Mouse (Mus musculus) intestine, postnatal 0 days (tissue): Measurements from ENCODE around the gene Msmb. TPM values are rescaled to one million over a fixed set of nuclear protein-coding genes. Genes with fewer than 3 reads are reported as not detected.
A peak's percentile ranks its signal among the peaks of the same experiment; 100 is the strongest.
"Not testable (repeated sequence)": the region's sequence is repeated elsewhere in the genome, so short reads cannot be mapped to it uniquely, and the experiment has no call there.

Experiments
- ATAC-seq: fragments of 200-750 bp; cut with Nextera tagmentation; 2 replicates; pipeline ENCODE4 v1.8.0; 2017; ENCODE audit warnings: mild to moderate bottlenecking, moderate TSS enrichment, moderate library complexity
- H3K27ac ChIP-seq: fragments of 300-500 bp; sonication (generic); 2 replicates; pipeline ENCODE4 v1.5.1; 2014; ENCODE audit warnings: mild to moderate bottlenecking, low read depth, low read length, moderate library complexity
- H3K27me3 ChIP-seq: fragments of 300-500 bp; sonication (generic); replicated peaks from 2 replicates; pipeline ENCODE4 v1.6.1; 2014; ENCODE audit warnings: low read length, mixed read lengths; ENCODE audit not compliant: control insufficient read depth, insufficient read depth
- H3K36me3 ChIP-seq: fragments of 300-500 bp; sonication (generic); 2 replicates; pipeline ENCODE4 v1.6.1; 2014; ENCODE audit warnings: mild to moderate bottlenecking, moderate library complexity; ENCODE audit not compliant: control insufficient read depth, insufficient read depth
- H3K4me1 ChIP-seq: fragments of 300-500 bp; sonication (generic); replicated peaks from 2 replicates; pipeline ENCODE4 v1.6.1; 2014; ENCODE audit warnings: antibody characterized with exemption, low read length, mixed read lengths; ENCODE audit not compliant: control insufficient read depth, insufficient read depth
- H3K4me2 ChIP-seq: fragments of 300-500 bp; sonication (generic); replicated peaks from 2 replicates; pipeline ENCODE4 v1.6.1; 2014; ENCODE audit warnings: low read depth, mild to moderate bottlenecking, moderate library complexity
- H3K4me3 ChIP-seq: fragments of 300-500 bp; sonication (generic); 2 replicates; pipeline ENCODE4 v1.5.1; 2014; ENCODE audit warnings: low read depth, low read length
- H3K9ac ChIP-seq: fragments of 300-500 bp; sonication (generic); 2 replicates; pipeline ENCODE4 v1.6.1; 2014; ENCODE audit warnings: mild to moderate bottlenecking, low read depth, low read length
- H3K9me3 ChIP-seq: fragments of 300-500 bp; sonication (generic); 2 replicates; pipeline ENCODE4 v1.6.1; 2016; ENCODE audit warnings: mixed run types; ENCODE audit not compliant: control insufficient read depth
- CTCF ChIP-seq: sonication (generic); IDR thresholded peaks from 2 replicates; pipeline ENCODE4 v1.5.1; 2016; ENCODE audit warnings: low read depth, mild to moderate bottlenecking, control low read depth, antibody characterized with exemption, moderate library complexity
- WGBS: fragments of 180-500 bp; shearing (Covaris S2); extraction: QIAGEN DNeasy Blood & Tissue Kit; methylation state at CpG from one replicate; pipeline ENCODE4 v1.1.7; 2014; 5-methylcytosine and 5-hydroxymethylcytosine counted together
- polyA plus RNA-seq: library from polyadenylated mRNA; unstranded; fragments of >200 nt; fragmentation: Nextera tagmentation; extraction: Ambion mirVana; gene quantifications from 2 replicates; pipeline ENCODE4 v1.2.1, GENCODE M21; 2015

Msmb gene
- polyA plus RNA-seq, 1 experiment from 2014 or later = not detected

- Histone ChIP-seq H3K27ac (no peak overlapping the region), H3K4me2 (no peak overlapping the region), H3K9ac (no peak overlapping the region), H3K36me3 (no peaks in the 10 kb centered on the region), H3K9me3 (no peaks in the 10 kb centered on the region), H3K4me3 (no peak overlapping the region), H3K4me1 (no peaks in the 10 kb centered on the region), H3K27me3 (no peaks in the 10 kb centered on the region)
- TF ChIP-seq CTCF = peak; percentile 76
- WGBS = 40% methylated on average over 2 of the region's 2 CpGs
- ATAC-seq = no peak
Observed at GRCm38 (mm10) chr14:32121920-32122315, 19.9 kb upstream of the Msmb start.

GRCm38 (mm10) chr14:32124261-32124660 is 17.6 kb upstream of the Msmb start:
- no peak overlapping the region for H3K9ac ChIP-seq
- H3K4me3 ChIP-seq = no peak overlapping the region
- no peak overlapping the region for H3K4me2 ChIP-seq
- TF ChIP-seq CTCF = no peak
- no peaks in the 10 kb centered on the region for H3K27me3 ChIP-seq
- H3K9me3 ChIP-seq = no peaks in the 10 kb centered on the region
- H3K4me1 ChIP-seq = no peaks in the 10 kb centered on the region
- no peaks in the 10 kb centered on the region for H3K36me3 ChIP-seq
- no peak for ATAC-seq
- no peak overlapping the region for H3K27ac ChIP-seq
- WGBS = 60% methylated on average over 3 of the region's 3 CpGs

- not testable (repeated sequence) for H3K9ac ChIP-seq, H3K4me1 ChIP-seq, ATAC-seq, H3K4me3 ChIP-seq, H3K27me3 ChIP-seq, H3K4me2 ChIP-seq, H3K9me3 ChIP-seq, H3K36me3 ChIP-seq, H3K27ac ChIP-seq
- 87% methylated on average over 5 of the region's 5 CpGs for WGBS
Observed at GRCm38 (mm10) chr14:32125256-32125655, 16.6 kb upstream of the Msmb start.

- no peaks in the 10 kb centered on the region for H3K36me3 ChIP-seq
- peak; percentile 52 for TF ChIP-seq CTCF
- no peak overlapping the region for H3K9ac ChIP-seq
- no peaks in the 10 kb centered on the region for H3K9me3 ChIP-seq
- no peaks in the 10 kb centered on the region for H3K4me1 ChIP-seq
- H3K4me3 ChIP-seq = no peak overlapping the region
- H3K4me2 ChIP-seq = no peak overlapping the region
- no peak for ATAC-seq
- no peak overlapping the region for H3K27ac ChIP-seq
- WGBS = 64% methylated on average over 5 of the region's 5 CpGs
- H3K27me3 ChIP-seq = no peaks in the 10 kb centered on the region
Observed at GRCm38 (mm10) chr14:32128409-32128808, 13.4 kb upstream of the Msmb start.

- 22% methylated on average over 4 of the region's 4 CpGs for WGBS
- H3K4me1 ChIP-seq = no peaks in the 10 kb centered on the region
- H3K4me2 ChIP-seq = no peak overlapping the region
- no peaks in the 10 kb centered on the region for H3K36me3 ChIP-seq
- no peak overlapping the region for H3K9ac ChIP-seq
- no peak for TF ChIP-seq CTCF
- no peak overlapping the region for H3K4me3 ChIP-seq
- no peak for ATAC-seq
- no peaks in the 10 kb centered on the region for H3K27me3 ChIP-seq
- no peak overlapping the region for H3K27ac ChIP-seq
- no peaks in the 10 kb centered on the region for H3K9me3 ChIP-seq
Observed at GRCm38 (mm10) chr14:32131836-32132235, 10.0 kb upstream of the Msmb start.

- Histone ChIP-seq H3K9ac (no peak overlapping the region), H3K4me2 (no peak overlapping the region), H3K36me3 (no peaks in the 10 kb centered on the region), H3K4me3 (no peak overlapping the region), H3K4me1 (no peaks in the 10 kb centered on the region), H3K27ac (no peak overlapping the region), H3K9me3 (no peaks in the 10 kb centered on the region), H3K27me3 (no peaks in the 10 kb centered on the region)
- TF ChIP-seq CTCF = no peak
- ATAC-seq = no peak
- 9% methylated on average over 2 of the region's 2 CpGs for WGBS
Observed at GRCm38 (mm10) chr14:32134293-32134692, 7.5 kb upstream of the Msmb start.

- not testable (repeated sequence) for H3K27me3 ChIP-seq, ATAC-seq, H3K9ac ChIP-seq, H3K4me2 ChIP-seq, H3K36me3 ChIP-seq, H3K4me1 ChIP-seq, H3K27ac ChIP-seq, H3K9me3 ChIP-seq, H3K4me3 ChIP-seq
- 35% methylated on average over 3 of the region's 3 CpGs for whole genome bisulfite sequencing
Observed at GRCm38 (mm10) chr14:32136467-32136866, 5.4 kb upstream of the Msmb start.
